Mouse (Mus musculus): ENCODE data around the gene Fam120c. TPM values are rescaled to one million over a fixed set of nuclear protein-coding genes. Genes with fewer than 3 reads are reported as not detected.
"Not testable (repeated sequence)": the region's sequence is repeated elsewhere in the genome, so short reads cannot be mapped to it uniquely, and the experiment has no call there.

Fam120c gene
- 4.4 and 6.5 TPM in 2 replicates for total RNA-seq (2015)
- total RNA-seq (2017): 3.8 and 4.6 TPM in 2 replicates

DNA sequence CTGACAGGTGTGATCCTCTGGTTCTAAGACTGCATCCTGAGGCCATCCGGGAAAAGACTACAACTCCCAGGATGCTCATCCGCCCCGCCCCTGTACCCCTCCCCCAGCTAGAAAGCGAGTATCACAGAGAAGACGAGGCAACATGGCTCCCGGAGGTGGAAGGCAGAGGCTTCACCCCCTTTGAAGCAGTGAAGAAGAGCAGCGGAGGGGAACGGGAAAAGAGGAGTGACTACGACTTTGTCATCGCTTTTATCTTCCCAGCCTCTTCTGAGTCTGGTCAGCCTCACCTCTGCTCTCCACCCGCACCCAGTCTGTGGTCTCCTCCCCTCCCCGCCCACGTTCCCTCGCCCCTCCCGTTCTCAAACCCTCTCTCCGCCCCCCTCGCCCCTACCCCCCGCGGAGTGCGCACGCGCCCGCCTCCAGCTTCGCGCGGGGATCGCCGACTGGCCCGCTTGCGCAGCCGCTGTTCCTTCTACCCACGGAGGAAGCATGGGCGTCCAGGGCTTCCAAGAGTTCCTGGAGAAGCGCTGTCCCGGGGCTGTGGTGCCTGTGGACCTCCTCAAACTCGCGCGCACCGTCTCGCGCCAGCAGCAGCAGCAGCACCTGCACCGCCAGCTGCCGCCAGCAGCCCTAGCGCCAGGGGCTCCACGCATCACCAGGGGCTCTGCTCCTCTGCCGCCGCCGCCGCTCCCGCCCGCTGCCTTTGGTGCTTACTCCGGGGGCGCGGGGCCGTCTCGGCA, at the start of gene Fam120c:
TSS of gene Fam120c (plus strand) at position 415 of the 740 bp plus-strand sequence.
- peak; percentile 85 for ATAC-seq (replicated peaks; ENCODE audit: poor library complexity)

DNA sequence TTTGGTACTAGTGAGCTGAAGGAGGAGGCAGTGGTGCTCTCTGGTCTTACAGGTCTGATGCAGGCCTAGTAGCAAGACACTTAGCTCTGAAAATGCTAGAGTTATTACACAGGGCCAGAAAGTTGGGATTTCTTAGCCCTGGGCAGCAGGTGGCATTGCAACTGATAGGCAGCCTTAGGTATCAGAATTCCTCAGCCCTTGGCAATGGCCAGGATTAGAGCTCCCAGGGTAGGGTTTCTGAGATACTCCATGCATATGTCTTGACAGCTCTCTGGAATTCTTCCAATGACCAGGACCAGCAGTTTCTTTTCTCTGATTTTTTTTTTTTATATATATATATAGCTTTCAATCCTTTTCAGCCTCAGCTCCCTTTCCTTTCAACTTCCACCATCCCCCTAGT, 45.6 kb upstream of the Fam120c start:
- no peak for ATAC-seq (replicated peaks; ENCODE audit: poor library complexity)

DNA sequence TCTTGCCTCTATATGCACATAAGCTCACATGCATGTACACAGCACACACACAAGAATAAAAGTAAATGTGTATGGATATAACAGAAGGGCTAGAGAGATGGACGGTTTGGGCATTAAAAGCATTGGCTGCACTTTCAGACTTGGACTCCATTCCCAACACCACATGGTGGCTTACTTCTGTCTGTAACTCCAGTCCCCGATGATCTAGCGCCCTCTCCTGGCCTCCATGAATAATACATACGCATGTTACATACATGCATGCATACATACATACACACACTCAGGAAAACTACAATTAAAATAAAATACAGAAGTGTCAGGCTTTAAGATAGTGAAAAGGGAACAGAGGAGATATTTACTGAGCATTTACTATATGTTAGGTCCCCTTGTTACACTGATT, 30.2 kb upstream of the Fam120c start:
- ATAC-seq (replicated peaks; ENCODE audit: poor library complexity): peak; percentile 26; the same call in 1 of the 2 replicates

DNA sequence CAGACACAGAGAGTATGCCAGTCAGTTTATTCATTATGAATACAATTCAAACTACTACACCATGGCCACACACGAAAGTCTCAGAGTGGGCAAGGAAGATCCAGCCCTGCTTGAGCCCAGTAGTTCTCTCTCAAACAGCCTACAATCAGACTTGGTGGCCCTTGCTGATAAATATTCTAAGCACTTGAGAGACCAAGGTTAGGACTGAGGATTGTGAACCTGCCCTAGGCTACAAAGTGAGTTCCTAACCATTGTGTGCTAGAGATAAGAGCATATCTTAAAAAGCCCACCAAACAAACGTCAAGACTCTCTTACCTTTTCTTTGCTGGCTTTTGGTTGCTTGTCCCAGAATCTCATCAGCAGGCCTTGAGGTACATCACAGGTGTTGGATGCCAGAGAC, 10.4 kb upstream of the Fam120c start:
- ATAC-seq (replicated peaks; ENCODE audit: poor library complexity): 0 out of 2 replicates have a peak, but pooled peaks have one; percentile 23

GRCm38 (mm10) chrX:151337804-151338203, 6.2 kb upstream of the Fam120c start:
- ATAC-seq (replicated peaks; ENCODE audit: poor library complexity): no peak

- peak; percentile 73 for ATAC-seq (replicated peaks; ENCODE audit: poor library complexity)
Observed at GRCm38 (mm10) chrX:151344501-151344984, 568 bp downstream of the Fam120c start.

- ATAC-seq (replicated peaks; ENCODE audit: poor library complexity): no peak
Observed at GRCm38 (mm10) chrX:151345333-151346125, 1.6 kb downstream of the Fam120c start.

GRCm38 (mm10) chrX:151347278-151347677, 3.3 kb downstream of the Fam120c start:
- no peak for ATAC-seq (replicated peaks; ENCODE audit: poor library complexity)

- ATAC-seq (replicated peaks; ENCODE audit: poor library complexity): no peak
Observed at GRCm38 (mm10) chrX:151349322-151349721, 5.3 kb downstream of the Fam120c start.

- no peak for ATAC-seq (replicated peaks; ENCODE audit: poor library complexity)
Observed at GRCm38 (mm10) chrX:151418801-151419200, 74.8 kb downstream of the Fam120c start.

GRCm38 (mm10) chrX:151420791-151421190, 76.8 kb downstream of the Fam120c start:
- ATAC-seq (replicated peaks; ENCODE audit: poor library complexity): no peak

- peak; percentile 61 for ATAC-seq (replicated peaks; ENCODE audit: poor library complexity)
Observed at GRCm38 (mm10) chrX:151443637-151444036, 99.7 kb downstream of the Fam120c start.

GRCm38 (mm10) chrX:151444189-151444588, 100.2 kb downstream of the Fam120c start:
- ATAC-seq (replicated peaks; ENCODE audit: poor library complexity): no peak

DNA sequence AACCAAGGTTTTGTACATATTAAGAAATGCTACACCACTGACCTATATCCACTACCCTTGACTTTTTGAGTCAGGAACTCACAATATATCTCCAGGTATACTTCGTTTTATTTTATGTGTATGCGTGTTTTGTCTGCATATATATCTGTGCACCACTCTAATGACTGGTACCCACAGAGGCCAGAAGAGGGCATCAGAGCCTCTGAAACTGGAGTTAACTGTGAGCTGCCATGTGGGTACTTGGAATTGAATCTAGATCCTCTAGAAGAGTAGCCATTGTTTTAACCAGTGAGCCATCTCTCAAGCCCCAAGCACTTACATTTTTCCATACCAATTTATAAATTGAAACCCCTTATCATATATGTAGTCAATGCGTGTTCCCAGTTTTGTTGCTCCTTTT, 144.2 kb downstream of the Fam120c start:
- peak; percentile 69 for ATAC-seq (replicated peaks; ENCODE audit: poor library complexity)

DNA sequence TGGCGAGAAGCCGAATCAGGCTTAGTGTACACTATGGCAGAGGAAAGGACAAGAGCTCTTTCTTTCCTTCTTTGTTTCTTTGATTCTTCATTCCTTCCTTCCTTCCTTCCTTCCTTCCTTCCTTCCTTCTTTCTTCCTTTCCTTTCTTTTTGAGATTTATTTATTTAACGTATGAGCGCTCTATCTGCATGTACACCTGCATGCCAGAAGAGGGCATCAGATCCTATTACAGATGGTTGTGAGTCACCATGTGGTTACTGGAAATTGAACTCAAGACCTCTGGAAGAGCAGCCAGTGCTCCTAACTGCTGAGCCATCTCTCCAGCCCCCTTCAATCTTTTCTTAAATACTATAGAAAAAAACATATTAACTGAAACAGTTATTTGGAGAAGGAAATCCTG, 149.3 kb downstream of the Fam120c start:
- ATAC-seq (replicated peaks; ENCODE audit: poor library complexity): not testable (repeated sequence)

DNA sequence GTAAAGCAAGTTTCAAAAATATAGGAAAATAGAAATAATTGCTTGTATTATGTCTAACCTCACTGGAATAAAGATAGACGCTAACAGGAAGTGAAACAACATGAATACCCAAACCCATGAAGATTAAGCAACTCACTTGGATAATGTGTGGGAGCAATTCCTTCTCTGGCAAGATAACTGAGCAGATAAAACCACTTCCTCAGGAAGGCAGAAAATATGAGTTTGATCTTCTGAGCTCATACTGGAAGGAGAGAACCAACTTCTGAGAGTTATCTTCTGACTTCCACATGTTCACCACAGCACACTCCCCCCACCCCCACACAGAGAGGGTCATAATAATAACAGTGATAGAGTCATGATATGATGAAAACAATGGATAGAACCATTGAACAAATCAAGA, 152.6 kb downstream of the Fam120c start:
- peak; percentile 93 for ATAC-seq (replicated peaks; ENCODE audit: poor library complexity)

- peak; percentile 100 for ATAC-seq (replicated peaks; ENCODE audit: poor library complexity)
Observed at GRCm38 (mm10) chrX:151508536-151508935, 164.6 kb downstream of the Fam120c start.

DNA sequence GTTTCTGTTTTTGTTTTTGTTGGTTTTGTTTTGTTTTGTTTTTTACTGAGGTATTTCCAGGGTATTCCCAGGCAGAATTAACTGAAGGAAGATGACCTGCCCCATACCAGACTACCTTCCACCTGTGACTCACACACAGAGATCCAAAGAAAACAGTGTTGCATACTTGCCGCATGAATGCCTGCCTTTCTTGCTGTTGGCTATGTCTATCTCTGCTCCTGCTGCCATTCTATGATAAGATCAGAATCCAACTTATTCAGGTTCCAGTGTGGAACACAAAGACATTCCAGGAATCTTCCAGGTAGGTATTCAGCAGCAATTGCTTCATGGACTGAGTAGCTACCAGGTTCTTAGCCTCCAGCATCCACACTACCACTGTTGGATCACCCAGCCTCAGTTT, 165.9 kb downstream of the Fam120c start:
- ATAC-seq (replicated peaks; ENCODE audit: poor library complexity): no peak

DNA sequence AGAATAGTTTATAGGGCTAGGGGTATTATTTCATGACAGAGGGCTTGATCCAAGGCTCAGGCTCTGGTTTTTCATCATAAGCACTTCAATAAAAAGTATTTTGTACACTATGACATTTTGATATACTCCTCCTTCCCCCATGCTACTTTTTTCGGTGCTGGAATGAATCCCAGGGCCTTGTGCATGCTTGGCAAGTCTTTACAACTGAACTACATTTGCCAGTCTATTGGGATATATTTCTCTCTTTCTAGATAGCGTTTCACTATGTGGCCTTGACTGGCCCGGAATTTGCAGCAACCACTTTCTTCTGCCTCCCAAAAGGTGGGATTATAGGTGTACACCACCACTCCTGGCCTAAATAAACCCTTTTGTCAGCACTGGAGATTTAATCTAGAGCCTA, 169.1 kb downstream of the Fam120c start:
- ATAC-seq (replicated peaks; ENCODE audit: poor library complexity): no peak

- ATAC-seq (replicated peaks; ENCODE audit: poor library complexity): peak; percentile 57
Observed at GRCm38 (mm10) chrX:151513694-151514093, 169.7 kb downstream of the Fam120c start.

DNA sequence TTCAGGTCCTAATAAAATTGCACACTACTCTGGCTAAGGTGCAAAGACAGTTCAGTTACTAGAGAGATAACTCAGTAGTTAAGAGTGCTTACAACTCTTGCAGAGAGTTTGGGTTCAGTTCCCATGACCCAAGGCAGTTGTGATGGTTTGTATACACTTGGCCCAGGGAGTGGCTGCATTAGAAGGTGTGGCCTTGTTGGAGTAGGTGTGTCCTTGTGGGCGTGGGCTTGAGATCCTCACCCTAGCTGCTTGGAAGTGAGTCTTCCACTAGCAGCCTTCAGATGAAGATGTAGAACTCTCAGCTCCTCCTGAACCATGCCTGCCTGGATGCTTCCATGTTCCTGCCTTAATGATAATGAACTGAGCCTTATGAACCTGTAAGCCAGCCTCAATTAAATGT, 174.2 kb downstream of the Fam120c start:
- ATAC-seq (replicated peaks; ENCODE audit: poor library complexity): no peak

GRCm38 (mm10) chrX:151520127-151520457, 176.1 kb downstream of the Fam120c start:
- no peak for ATAC-seq (replicated peaks; ENCODE audit: poor library complexity)
